Mouse (Mus musculus) heart, postnatal 0 days (tissue): ENCODE results near the gene Agbl3.

ENCODE experiments used
- CTCF ChIP-seq: IDR thresholded peaks from 2 replicates; pipeline ENCODE4 v1.5.1; 2016; ENCODE audit warnings: antibody characterized with exemption, control low read depth, low read depth
- EP300 ChIP-seq: IDR thresholded peaks from 2 replicates; pipeline ENCODE4 v1.6.1; 2016; ENCODE audit warnings: antibody characterized with exemption, low read depth

GRCm38 (mm10) chr6:34769984-34770383 lies 10.2 kb upstream of the Agbl3 start:
- TF ChIP-seq EP300 (no peak), CTCF (no peak)
